Mouse (Mus musculus) left cerebral cortex, postnatal 25 days (tissue): ENCODE results near the gene Prr15l. TPM values are rescaled to one million over a fixed set of nuclear protein-coding genes. Genes with fewer than 3 reads are reported as not detected.

Experiments
- DNase-seq, 2 experiments: peaks; one replicate each; pipeline ENCODE4 v3.0.0; 2022; ENCODE audit warnings: low spot score in 2 of 2, mixed read lengths in 1 of 2
- intact Hi-C: fragments of 180-260 bp; cut with DNase I; formaldehyde crosslinking; loops from one replicate; pipeline ENCODE4 v1.15.1; 2025
- total RNA-seq, 2 experiments: library from RNA; stranded (reverse); gene quantifications; 2 replicates each; pipeline ENCODE4 v1.2.3; 2021

Prr15l gene
- total RNA-seq, 2 experiments from 2014 or later = not detected

DNA sequence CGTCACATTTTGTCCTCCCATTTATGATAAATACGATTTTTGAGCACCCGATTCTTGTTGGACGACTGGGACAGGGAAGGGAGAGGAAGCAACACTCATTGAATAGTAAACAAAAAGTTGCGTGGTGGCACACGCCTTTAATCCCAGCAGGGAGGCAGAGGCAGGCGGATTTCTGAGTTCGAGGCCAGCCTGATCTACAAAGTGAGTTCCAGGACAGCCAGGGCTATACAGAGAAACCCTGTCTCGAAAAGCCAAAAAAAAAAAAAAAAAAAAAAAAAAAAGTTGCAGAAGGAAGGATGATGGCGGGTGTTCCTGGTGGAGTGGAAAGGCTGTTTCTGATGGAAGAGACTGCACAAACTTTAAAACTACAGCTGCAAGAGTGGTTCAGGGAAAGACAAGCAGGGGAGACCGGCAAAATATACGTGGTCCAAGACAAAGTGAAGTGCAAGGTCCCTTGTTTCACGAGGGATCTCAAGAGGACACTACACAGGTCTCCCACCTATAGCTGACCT, 11.0 kb upstream of the Prr15l start:
- intact Hi-C loops = loop anchor here (1.0 to 5.0 kb wide), 4 partner anchors 46 to 130 kb away; partner anchors contain the start of gene Cbx1
- no peak for DNase-seq

DNA sequence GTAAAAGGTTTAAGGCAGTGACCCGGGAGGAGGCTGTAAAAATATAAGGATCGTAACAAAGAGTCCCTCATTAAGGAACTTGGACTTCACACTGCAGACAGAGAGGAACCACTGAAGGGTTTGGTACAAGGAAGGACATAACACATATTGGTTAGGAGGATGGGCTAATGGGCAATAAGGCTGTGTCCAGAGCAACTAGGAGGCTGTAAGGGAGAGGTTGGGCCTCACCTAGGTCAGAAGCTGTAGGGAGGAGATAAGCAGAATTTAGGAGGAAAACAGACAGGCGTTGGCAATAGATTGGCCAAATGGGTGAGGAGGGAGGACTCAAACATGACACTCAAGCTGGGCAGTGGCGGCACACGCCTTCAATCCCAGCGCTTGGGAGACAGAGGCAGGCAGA, 10.5 kb upstream of the Prr15l start:
- DNase-seq = no peak
- intact Hi-C loops = loop anchor here (5.0 kb wide), 3 partner anchors 60 to 130 kb away; partner anchors contain the start of gene Cbx1

- intact Hi-C loops = loop anchor here (5.0 kb wide), 3 partner anchors 58 to 132 kb away; partner anchors contain the start of gene Cbx1
Measured at GRCm38 (mm10) chr11:96919003-96919402, 8.9 kb upstream of the Prr15l start.

GRCm38 (mm10) chr11:96924861-96925260, 3.0 kb upstream of the Prr15l start:
- intact Hi-C loops = no loop called here

More at GRCm38 (mm10) chr11:96919003-96919402, 8.9 kb upstream of the Prr15l start:
- DNase-seq = no peak

GRCm38 (mm10) chr11:96925469-96926148, 2.3 kb upstream of the Prr15l start:
- no peak for DNase-seq
- intact Hi-C loops = no loop called here

More at GRCm38 (mm10) chr11:96924861-96925260, 3.0 kb upstream of the Prr15l start:
- no peak for DNase-seq

DNA sequence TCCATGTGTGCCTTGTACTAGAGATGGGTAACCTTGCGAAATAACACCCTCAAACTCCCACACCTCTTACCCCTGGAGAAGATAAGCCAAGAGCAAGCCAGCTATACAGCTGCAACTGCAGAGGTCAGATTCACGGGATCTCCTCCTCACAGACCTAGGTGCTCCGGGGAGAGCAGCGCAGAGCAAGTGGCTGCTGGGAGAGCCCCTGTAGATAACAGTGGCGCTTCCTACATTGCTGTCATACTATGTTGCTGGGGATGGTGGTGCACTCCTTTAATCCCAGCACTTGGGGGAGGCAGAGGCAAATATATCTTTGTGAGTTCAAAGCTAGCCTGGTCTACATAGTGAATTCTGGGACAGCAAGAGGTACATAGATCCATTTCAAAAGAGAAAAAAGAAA, 1.3 kb upstream of the Prr15l start:
- intact Hi-C loops = no loop called here
- no peak for DNase-seq

GRCm38 (mm10) chr11:96928691-96929090, 787 bp downstream of the Prr15l start:
- no peak for DNase-seq
- intact Hi-C loops = no loop called here

DNA sequence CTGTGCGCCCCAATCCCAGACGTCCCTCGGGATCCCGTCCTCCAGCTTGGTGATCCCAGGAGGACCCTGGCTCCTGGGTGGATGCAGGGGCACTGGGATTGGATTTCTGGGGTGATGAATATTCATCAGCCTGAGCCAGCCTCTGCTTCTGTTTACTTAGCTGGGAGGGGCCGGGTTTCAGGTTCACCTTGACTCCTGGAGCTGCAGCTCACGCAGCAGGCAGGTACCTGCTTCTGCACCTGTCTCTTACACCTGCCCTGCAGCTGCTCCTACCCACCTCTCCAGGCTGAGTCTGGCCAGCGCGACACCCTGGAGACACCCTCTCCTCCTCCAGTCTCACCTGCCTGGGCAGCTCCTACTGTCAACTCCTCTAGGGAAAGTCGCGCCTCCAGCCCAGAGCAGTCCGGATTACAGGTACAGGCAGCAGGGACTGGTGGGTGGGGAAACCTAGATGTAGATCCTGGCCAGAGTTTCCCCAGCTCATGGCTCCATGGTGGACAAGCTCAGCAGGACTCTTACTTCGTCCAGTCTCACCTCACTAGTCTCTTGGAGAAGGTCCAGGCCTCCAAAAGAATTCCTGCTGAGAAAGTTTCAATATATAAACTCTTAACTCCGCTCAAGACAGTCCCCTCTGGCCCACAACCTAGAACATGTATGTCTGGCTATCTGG, 1.3 kb downstream of the Prr15l start:
- DNase-seq = no peak
- intact Hi-C loops = no loop called here

- no peak for DNase-seq
- intact Hi-C loops = no loop called here
Measured at GRCm38 (mm10) chr11:96929766-96930331, 1.9 kb downstream of the Prr15l start.

GRCm38 (mm10) chr11:96931327-96932062, 3.6 kb downstream of the Prr15l start:
- DNase-seq = no peak
- intact Hi-C loops = no loop called here

DNA sequence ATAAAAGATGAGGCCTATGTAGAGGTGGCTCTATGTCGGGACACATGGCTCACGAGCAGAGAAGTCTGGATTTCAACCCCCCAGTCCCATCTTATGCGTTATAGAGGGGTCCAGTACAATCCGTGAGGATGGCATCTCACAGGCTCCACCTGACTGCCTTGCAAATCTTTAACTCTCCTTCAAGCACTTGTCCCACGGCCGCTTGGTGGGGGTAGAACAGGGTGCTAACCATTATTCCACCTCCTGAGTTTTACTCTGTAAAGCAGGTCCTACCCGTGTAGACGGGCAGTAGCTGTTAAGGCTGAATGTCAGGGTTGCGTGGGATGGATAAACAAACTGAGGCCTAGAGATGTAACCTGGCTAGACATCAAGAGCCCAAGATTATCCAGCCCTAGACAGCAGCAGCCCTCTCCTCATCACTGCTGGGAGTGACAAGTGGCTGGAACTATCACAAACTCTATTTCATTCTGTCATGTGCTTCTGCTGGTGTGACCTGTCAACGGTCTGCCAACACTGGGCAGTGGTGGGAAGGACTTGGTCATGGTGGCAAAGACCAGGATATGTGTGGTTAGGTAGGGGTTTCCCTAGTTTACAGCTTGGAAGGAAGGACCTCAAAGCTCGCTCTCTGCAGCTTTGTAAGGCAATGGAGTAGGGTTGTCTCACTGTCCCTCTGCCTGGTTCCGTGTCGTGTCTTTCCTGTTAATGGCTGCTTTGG, 5.8 kb downstream of the Prr15l start:
- intact Hi-C loops = no loop called here
- DNase-seq = no peak

GRCm38 (mm10) chr11:96934921-96935356, 7.0 kb downstream of the Prr15l start:
- DNase-seq = peak; percentile 39 to 47
- intact Hi-C loops = no loop called here

DNA sequence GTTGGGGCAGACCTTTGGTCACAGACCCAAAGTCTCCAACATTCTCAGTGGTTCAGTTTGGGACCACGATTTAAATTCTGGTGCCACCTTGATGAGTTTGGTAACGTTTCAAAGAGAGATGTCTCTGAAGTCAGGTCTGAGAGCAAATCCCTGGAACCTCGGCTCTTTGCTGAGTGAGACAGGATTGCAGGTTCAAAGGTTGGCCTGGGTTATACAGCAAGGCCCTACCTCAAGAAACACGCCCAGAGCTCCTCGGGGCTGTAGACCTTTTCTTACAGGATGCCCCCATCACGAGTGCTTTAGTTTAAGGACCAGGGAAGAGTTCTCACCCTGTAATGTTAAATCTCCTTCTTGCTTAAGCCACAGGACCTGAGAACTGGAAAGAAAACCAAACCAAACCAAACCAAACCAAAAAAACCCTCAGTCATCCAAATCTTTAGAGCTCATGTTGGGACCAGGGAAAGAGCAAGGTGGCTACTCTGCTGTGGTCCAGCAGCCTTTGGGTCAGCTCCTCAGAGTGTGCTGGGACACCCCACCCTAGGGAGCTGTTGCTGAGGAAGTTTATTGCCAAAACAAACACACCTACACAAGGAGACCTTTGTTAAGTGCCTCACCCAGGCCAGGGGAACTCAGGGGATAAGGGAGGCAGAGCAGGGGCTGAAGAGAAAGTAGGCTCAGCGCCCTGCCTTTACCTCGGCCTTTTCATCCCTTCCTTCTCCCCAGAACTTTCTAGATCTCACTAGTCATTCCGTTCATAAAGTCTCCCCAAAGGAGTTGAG, 8.2 kb downstream of the Prr15l start:
- intact Hi-C loops = no loop called here
- no peak for DNase-seq

GRCm38 (mm10) chr11:96937549-96938425, 9.9 kb downstream of the Prr15l start:
- intact Hi-C loops = no loop called here
- DNase-seq = peak in 1 of 2 experiments; percentile 17

GRCm38 (mm10) chr11:96938426-96938800, 10.5 kb downstream of the Prr15l start:
- intact Hi-C loops = no loop called here
- DNase-seq = no peak

DNA sequence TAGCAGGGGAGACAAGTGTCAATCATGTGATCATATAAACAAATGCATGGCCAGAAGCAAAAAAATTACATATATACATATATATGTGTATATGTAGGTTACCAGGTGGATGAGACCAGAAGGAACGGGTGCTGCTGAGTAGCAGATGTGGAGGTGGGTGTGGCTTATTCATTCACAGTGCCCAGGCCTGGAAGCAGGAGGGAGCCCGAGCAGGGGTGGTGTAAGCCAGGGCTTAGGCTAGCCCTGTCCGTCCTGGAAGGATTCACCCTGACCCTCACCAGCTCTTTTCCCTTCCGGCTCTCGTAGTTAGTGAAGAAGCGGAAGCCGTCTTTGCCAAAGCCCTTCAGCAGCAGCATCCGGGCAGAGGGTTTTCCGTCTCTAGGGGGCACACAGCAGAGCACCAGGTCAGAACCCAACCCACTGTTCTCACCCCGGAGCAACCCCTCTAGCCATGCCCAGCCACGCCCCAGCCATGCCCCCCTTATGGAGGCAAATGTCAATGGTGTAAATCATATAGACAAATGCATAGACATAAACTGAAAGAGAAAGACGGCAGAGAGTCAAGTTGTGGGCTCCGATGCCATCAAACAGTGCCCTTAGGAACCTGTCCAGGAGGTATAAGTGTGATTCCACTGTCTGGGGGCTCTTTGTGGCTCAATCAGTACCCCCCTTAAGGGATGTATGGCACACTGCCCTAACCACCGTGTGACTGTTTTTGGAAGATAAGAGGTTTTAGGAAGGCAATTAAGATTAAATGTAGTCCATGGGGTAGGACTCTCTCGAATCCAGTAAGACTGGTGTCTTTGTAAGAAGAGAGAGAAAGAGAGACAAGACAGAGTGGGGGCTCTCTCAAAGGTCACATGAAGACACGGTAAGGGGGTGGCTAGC, 12.9 kb downstream of the Prr15l start:
- intact Hi-C loops = no loop called here
- no peak for DNase-seq
